Mouse (Mus musculus) forebrain, embryonic 16.5 days (tissue): ENCODE measurements around the gene Gm16429. TPM values are rescaled to one million over a fixed set of nuclear protein-coding genes. Genes with fewer than 3 reads are reported as not detected.
"Not testable (repeated sequence)": the region's sequence is repeated elsewhere in the genome, so short reads cannot be mapped to it uniquely, and the experiment has no call there.

Experiments used
- ATAC-seq: fragments of 200-750 bp; cut with Nextera tagmentation; 2 replicates; pipeline ENCODE4 v1.8.0; 2017; ENCODE audit warnings: mild to moderate bottlenecking, moderate library complexity
- H3K27ac ChIP-seq: fragments of 300-500 bp; sonication (generic); 2 replicates; pipeline ENCODE4 v1.5.1; 2014; ENCODE audit warnings: low read length, control low read depth
- H3K27me3 ChIP-seq: fragments of 300-500 bp; sonication (generic); replicated peaks from 2 replicates; pipeline ENCODE4 v1.6.1; 2014; ENCODE audit warnings: low read length; ENCODE audit not compliant: control insufficient read depth, insufficient read depth
- H3K36me3 ChIP-seq: fragments of 300-500 bp; sonication (generic); 2 replicates; pipeline ENCODE4 v1.6.1; 2014; ENCODE audit not compliant: control insufficient read depth, insufficient read depth
- H3K4me1 ChIP-seq: fragments of 300-500 bp; sonication (generic); replicated peaks from 2 replicates; pipeline ENCODE4 v1.6.1; 2014; ENCODE audit warnings: low read length; ENCODE audit not compliant: control insufficient read depth, insufficient read depth
- H3K4me2 ChIP-seq: fragments of 300-500 bp; sonication (generic); 2 replicates; pipeline ENCODE4 v1.6.1; 2014; ENCODE audit warnings: mild to moderate bottlenecking, low read length, control low read depth
- H3K4me3 ChIP-seq: fragments of 300-500 bp; sonication (generic); replicated peaks from 2 replicates; pipeline ENCODE4 v1.5.1; 2014; ENCODE audit warnings: mild to moderate bottlenecking, low read length, control low read depth
- H3K9ac ChIP-seq: fragments of 300-500 bp; sonication (generic); replicated peaks from 2 replicates; pipeline ENCODE4 v1.6.1; 2014; ENCODE audit warnings: low read depth, low read length, control low read depth
- H3K9me3 ChIP-seq: fragments of 300-500 bp; sonication (generic); 2 replicates; pipeline ENCODE4 v1.6.1; 2016; ENCODE audit warnings: low read length; ENCODE audit not compliant: control insufficient read depth
- WGBS: fragments of 180-500 bp; shearing (Covaris S2); extraction: QIAGEN DNeasy Blood & Tissue Kit; methylation state at CpG from one replicate; pipeline ENCODE4 v1.1.7; 2014; 5-methylcytosine and 5-hydroxymethylcytosine counted together
- polyA plus RNA-seq: library from polyadenylated mRNA; unstranded; fragments of >200 nt; fragmentation: Nextera tagmentation; extraction: Ambion mirVana; gene quantifications from 2 replicates; pipeline ENCODE4 v1.2.1, GENCODE M21; 2015

Gene Gm16429
- not detected in 2 replicates for polyA plus RNA-seq

- H3K27ac ChIP-seq, H3K27me3 ChIP-seq, H3K36me3 ChIP-seq, H3K4me1 ChIP-seq, H3K9ac ChIP-seq, H3K4me2 ChIP-seq, ATAC-seq, H3K9me3 ChIP-seq, H3K4me3 ChIP-seq: not testable (repeated sequence)
- no CpG with 5 or more reads among the region's 1 CpGs for WGBS
These were observed at the start of gene Gm16429 for GRCm38 (mm10) chr5:93928952-93929351. Gm16429 (minus strand) TSS chr5:93929052.

Other genes with a start within 250 kb of the Gm16429 start
- gene Gm7792, start 85.3 kb downstream of the Gm16429 start, polyA plus RNA-seq = not detected in 2 replicates
- gene BC061212, start 141.5 kb upstream of the Gm16429 start, polyA plus RNA-seq = not detected in 2 replicates
- gene Gm6351, start 147.3 kb upstream of the Gm16429 start, polyA plus RNA-seq = not detected in 2 replicates